In the genomic region with DNA sequence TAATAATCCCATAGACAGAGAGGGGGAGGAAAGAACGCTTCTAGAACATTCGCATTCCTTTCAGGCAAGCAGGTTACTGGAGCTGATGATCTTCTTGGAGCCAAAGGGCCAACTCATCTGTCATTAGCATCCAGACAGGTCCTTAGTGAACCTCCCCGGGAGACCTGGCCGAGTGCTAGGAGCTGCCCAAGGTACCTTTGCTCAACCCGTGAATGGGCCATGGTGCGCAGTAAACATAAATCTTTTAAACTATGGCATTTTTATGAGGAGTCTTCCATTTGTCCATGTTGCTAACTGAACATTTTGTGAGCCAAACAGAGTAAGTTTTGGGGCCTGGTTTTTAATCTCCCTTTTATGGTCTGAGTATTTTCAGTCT, we compare ENCODE assay signal across 19 mouse cellular contexts. TPM values are rescaled to one million over a fixed set of nuclear protein-coding genes. Genes with fewer than 3 reads are reported as not detected.
DNase-seq lines count a peak whose midpoint lies in the region; ATAC-seq and TF ChIP-seq lines count a peak whose summit lies in the region.
"Had no signal": no experiment of that assay in that cellular context is flagged by ENCODE, and none has a peak within 500 bp of the region (broad histone marks: within the 10 kb centered on the region; RNA-seq: fewer than 3 reads in every experiment).

No protein-coding gene starts in this region.

- TF ChIP-seq CTCF in Patski (IDR thresholded peaks at IDR 0.05) = no peak

- no peak overlapping the region for H3K4me2 ChIP-seq in forebrain, embryonic 14.5 days (ENCODE audit: low read length)
- H3K4me2 ChIP-seq in forebrain, embryonic 13.5 days = no peak overlapping the region
- H3K4me2 ChIP-seq: embryonic facial prominence, embryonic 12.5 days; forebrain, embryonic 15.5 days had no signal

- no peak overlapping the region for H3K9ac ChIP-seq in forebrain, embryonic 14.5 days (ENCODE audit: low read length)
- no peak overlapping the region for H3K9ac ChIP-seq in forebrain, embryonic 13.5 days
- H3K9ac ChIP-seq: embryonic facial prominence, embryonic 12.5 days; forebrain, embryonic 15.5 days; forebrain, postnatal 0 days had no signal

- CTCF ChIA-PET in Patski (lab: Charles Lee) = interaction anchor here (0.9 kb wide), 1 partner anchor 54 kb away, joined by 3 read pairs; no protein-coding TSS in a partner anchor

- WGBS in forebrain, embryonic 14.5 days = 66% methylated on average over 6 of the region's 6 CpGs
- WGBS in forebrain, embryonic 13.5 days = 71% methylated on average over 6 of the region's 6 CpGs

- no peaks in the 10 kb centered on the region for H3K27me3 ChIP-seq in forebrain, embryonic 14.5 days (replicated peaks; ENCODE audit: control insufficient read depth, insufficient read depth, low read length)
- H3K27me3 ChIP-seq in forebrain, embryonic 13.5 days = no peaks in the 10 kb centered on the region
- H3K27me3 ChIP-seq in Patski = no peaks in the 10 kb centered on the region
- H3K27me3 ChIP-seq: embryonic facial prominence, embryonic 12.5 days; forebrain, embryonic 15.5 days had no signal

- no peak overlapping the region for H3K27ac ChIP-seq in forebrain, embryonic 14.5 days (ENCODE audit: low read depth, low read length)
- H3K27ac ChIP-seq in forebrain, embryonic 13.5 days = no peak overlapping the region
- H3K27ac ChIP-seq: embryonic facial prominence, embryonic 10.5 days; embryonic facial prominence, embryonic 12.5 days; forebrain, embryonic 15.5 days had no signal

- H3K36me3 ChIP-seq in forebrain, embryonic 14.5 days (ENCODE audit: control insufficient read depth, insufficient read depth, low read length) = no peaks in the 10 kb centered on the region
- H3K36me3 ChIP-seq in forebrain, embryonic 13.5 days (ENCODE audit: poor library complexity, severe bottlenecking) = no peaks in the 10 kb centered on the region
- H3K36me3 ChIP-seq: embryonic facial prominence, embryonic 10.5 days; embryonic facial prominence, embryonic 12.5 days; forebrain, embryonic 15.5 days had no signal

- DNase-seq in forebrain, embryonic 14.5 days (ENCODE audit: low spot score) = no peak
- peak; percentile 63 for DNase-seq in Patski (ENCODE audit: low read depth, low spot score)
- peak; percentile 2 for DNase-seq in mesoderm, embryonic 11.5 days (ENCODE audit: low read depth, low spot score)
- no peak for DNase-seq in thymus, adult 18-20 months
- DNase-seq: adrenal gland, adult 8-10 months; adrenal gland, postnatal 14 days; adrenal gland, postnatal 36 days; cerebellum, adult 11-12 months; cerebellum, adult 2 months; cerebellum, adult 9-10 months; cerebellum, postnatal 10 days; cerebellum, postnatal 25 days; forebrain, postnatal 0 days had no signal

- no peaks in the 10 kb centered on the region for H3K9me3 ChIP-seq in forebrain, embryonic 14.5 days (replicated peaks; ENCODE audit: control insufficient read depth, low read length)
- H3K9me3 ChIP-seq in forebrain, embryonic 13.5 days (replicated peaks) = no peaks in the 10 kb centered on the region
- H3K9me3 ChIP-seq: embryonic facial prominence, embryonic 10.5 days; embryonic facial prominence, embryonic 12.5 days; forebrain, embryonic 15.5 days had no signal

- H3K4me1 ChIP-seq in forebrain, embryonic 14.5 days (ENCODE audit: control insufficient read depth, insufficient read depth, low read length) = peaks cover 3% of the 10 kb centered on the region; the same call in 1 of the 2 replicates
- peaks cover 13% of the 10 kb centered on the region for H3K4me1 ChIP-seq in forebrain, embryonic 13.5 days
- H3K4me1 ChIP-seq: embryonic facial prominence, embryonic 10.5 days; embryonic facial prominence, embryonic 12.5 days; forebrain, embryonic 15.5 days had no signal

- 0 out of 2 replicates have a peak, but pooled peaks have one; percentile 7 for ATAC-seq in forebrain, embryonic 14.5 days
- ATAC-seq in forebrain, embryonic 13.5 days = no peak
- peak; percentile 92 for ATAC-seq in Patski
- ATAC-seq: activated CD4-positive, CD25-positive, alpha-beta regulatory T cell, adult 4 months; forebrain, postnatal 0 days had no signal

- in situ Hi-C loops in Patski (cut with MboI; ENCODE audit: low pct_unique_long_range_greater_than_20kb) = no loop called here

- no peak overlapping the region for H3K4me3 ChIP-seq in forebrain, embryonic 14.5 days (ENCODE audit: low read depth, low read length)
- H3K4me3 ChIP-seq in forebrain, embryonic 13.5 days = no peak overlapping the region
- H3K4me3 ChIP-seq: embryonic facial prominence, embryonic 10.5 days; embryonic facial prominence, embryonic 12.5 days; forebrain, embryonic 15.5 days had no signal

- POLR2A ChIA-PET in Patski (lab: Charles Lee) = no interaction called here

RNA-seq across cellular contexts. Expression of gene Ssu2, which starts 56.6 kb away (rescaled TPM):
- polyA plus RNA-seq in forebrain, embryonic 14.5 days (2014; fragmentation: Nextera tagmentation; extraction: Ambion mirVana) = 0.11 TPM in 1 of 2 replicates, not detected in the other
- polyA plus RNA-seq in forebrain, embryonic 13.5 days (2015; fragmentation: Nextera tagmentation; extraction: Ambion mirVana) = not detected in 2 replicates
- polyA plus RNA-seq in Patski (2021) = not detected
- polyA plus RNA-seq: activated CD4-positive, CD25-positive, alpha-beta regulatory T cell, adult 4 months; C2C12 had no signal

RNA-seq across cellular contexts. Expression of gene Lmcd1, which starts 57.7 kb away (rescaled TPM):
- 16.2 and 16.7 TPM in 2 replicates for polyA plus RNA-seq in forebrain, embryonic 14.5 days (2014; fragmentation: Nextera tagmentation; extraction: Ambion mirVana)
- polyA plus RNA-seq in forebrain, embryonic 13.5 days (2015; fragmentation: Nextera tagmentation; extraction: Ambion mirVana) = 14.6 and 14.8 TPM in 2 replicates
- polyA plus RNA-seq in Patski (2021) = 16.4 TPM
- polyA plus RNA-seq: activated CD4-positive, CD25-positive, alpha-beta regulatory T cell, adult 4 months had no signal

Comparison
In these comparisons a context has a peak if more than half of its experiments do, and no peak if none do; other contexts are left out.
1. DNase-seq: peak in Patski (single experiment) and mesoderm, embryonic 11.5 days (single experiment); none in forebrain, embryonic 14.5 days (single experiment) and thymus, adult 18-20 months (0 of 2).